ENCODE assay signal across 19 mouse cellular contexts in genomic region chr7:111189731-111190130, GRCm38 (mm10).
"Had no signal": no experiment of that assay in that cellular context is flagged by ENCODE, and none has a peak within 500 bp of the region (broad histone marks: within the 10 kb centered on the region; RNA-seq: fewer than 3 reads in every experiment).

No protein-coding gene starts in this region.

- H3K9ac ChIP-seq: lung, embryonic 15.5 days; midbrain, embryonic 12.5 days; neural tube, embryonic 13.5 days; neural tube, embryonic 15.5 days had no signal

- H3K4me1 ChIP-seq: midbrain, embryonic 10.5 days; midbrain, embryonic 12.5 days; neural tube, embryonic 13.5 days had no signal

- H3K9me3 ChIP-seq: lung, embryonic 15.5 days; midbrain, embryonic 10.5 days; midbrain, embryonic 12.5 days; neural tube, embryonic 13.5 days; neural tube, embryonic 15.5 days had no signal

- ATAC-seq: lung, postnatal 0 days; midbrain, embryonic 16.5 days had no signal

- H3K4me3 ChIP-seq: lung, embryonic 15.5 days; midbrain, embryonic 10.5 days; midbrain, embryonic 12.5 days; myocyte; neural tube, embryonic 13.5 days; neural tube, embryonic 15.5 days had no signal

- H3K36me3 ChIP-seq: lung, embryonic 15.5 days; midbrain, embryonic 10.5 days; midbrain, embryonic 12.5 days; neural tube, embryonic 13.5 days; neural tube, embryonic 15.5 days had no signal

- H3K27ac ChIP-seq: lung, embryonic 15.5 days; midbrain, embryonic 10.5 days; midbrain, embryonic 12.5 days; neural tube, embryonic 13.5 days; neural tube, embryonic 15.5 days had no signal

- DNase-seq: lung, adult 18-20 months; lung, postnatal 4 days; midbrain, embryonic 14.5 days; retina, postnatal 1 day; right cerebral cortex, adult 18-20 months; right cerebral cortex, postnatal 25 days; right cerebral cortex, postnatal 4 days; spleen, adult 18-20 months; thymus, adult 18-20 months; thymus, postnatal 14 days; thymus, postnatal 36 days had no signal

- H3K4me2 ChIP-seq: lung, embryonic 15.5 days; midbrain, embryonic 12.5 days; neural tube, embryonic 13.5 days; neural tube, embryonic 15.5 days had no signal

- H3K27me3 ChIP-seq: lung, embryonic 15.5 days; midbrain, embryonic 12.5 days; neural tube, embryonic 13.5 days; neural tube, embryonic 15.5 days had no signal
